Mouse (Mus musculus) granulocyte monocyte progenitor cell, adult 5-6 weeks (primary cell): Measurements from ENCODE around the gene Fpr-rs3. TPM values are rescaled to one million over a fixed set of nuclear protein-coding genes. Genes with fewer than 3 reads are reported as not detected.

Source experiments
- ATAC-seq: replicated peaks from 2 replicates; pipeline ENCODE4 v1.8.0; 2016; ENCODE audit warnings: mild to moderate bottlenecking, moderate TSS enrichment, inconsistent platforms; ENCODE audit not compliant: poor library complexity, severe bottlenecking
- total RNA-seq, 2 experiments: library from RNA; stranded (forward) in 1 of 2; stranded (reverse) in 1 of 2; fragments of 200-712, 200-1000 nt in 1 of 2; fragments of >200 nt in 1 of 2; fragmentation: Nextera tagmentation in 1 of 2; gene quantifications; 2 replicates each; pipeline ENCODE4 v1.2.3; 2014 to 2017

Fpr-rs3 gene
- not detected in 2 replicates for total RNA-seq (2014; fragmentation: Nextera tagmentation)
- not detected in 2 replicates for total RNA-seq (2017)

- ATAC-seq = no peak
Measured at GRCm38 (mm10) chr17:20624777-20625176, at the start of gene Fpr-rs3. Gene Fpr-rs3, minus strand, starts transcription at chr17:20624877.

DNA sequence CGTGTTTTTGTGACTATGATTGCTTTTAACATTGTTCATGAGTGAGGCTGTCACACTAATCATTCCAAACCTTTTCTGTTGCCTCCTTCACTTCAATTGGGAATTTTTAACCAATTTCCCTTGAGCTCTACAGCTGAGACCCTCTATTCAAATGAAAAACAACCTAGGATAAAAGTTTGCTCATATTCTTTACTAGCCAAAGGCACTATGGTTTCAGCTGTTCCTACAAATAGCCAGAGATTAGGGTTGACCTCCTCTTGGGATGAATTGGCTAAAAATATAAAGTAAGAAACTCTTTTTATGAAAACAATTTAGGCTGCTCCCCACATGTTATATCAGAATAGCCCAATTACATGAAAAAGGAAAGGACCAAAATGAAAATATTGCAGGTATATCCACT is 28.4 kb downstream of the Fpr-rs3 start, which contains the start of gene Vmn2r110:
Gene Vmn2r110 (minus strand): TSS at position 101 of the 400 bp plus-strand sequence.
- ATAC-seq = no peak

Other genes starting within 250 kb of the Fpr-rs3 start
- not detected in 2 replicates for gene Vmn1r224, start 210.7 kb downstream of the Fpr-rs3 start, total RNA-seq (2014; fragmentation: Nextera tagmentation)
- gene Vmn1r224, start 210.7 kb downstream of the Fpr-rs3 start, total RNA-seq (2017) = not detected in 2 replicates
- not detected in 2 replicates for gene Vmn2r108, start 143.5 kb downstream of the Fpr-rs3 start, total RNA-seq (2014; fragmentation: Nextera tagmentation)
- gene Vmn2r108, start 143.5 kb downstream of the Fpr-rs3 start, total RNA-seq (2017) = not detected in 2 replicates
- not detected in 2 replicates for gene Vmn1r225, start 126.7 kb downstream of the Fpr-rs3 start, total RNA-seq (2014; fragmentation: Nextera tagmentation)
- not detected in 2 replicates for gene Vmn1r225, start 126.7 kb downstream of the Fpr-rs3 start, total RNA-seq (2017)
- gene Vmn2r109, start 60.1 kb downstream of the Fpr-rs3 start, total RNA-seq (2014; fragmentation: Nextera tagmentation) = not detected in 2 replicates
- not detected in 2 replicates for gene Vmn2r109, start 60.1 kb downstream of the Fpr-rs3 start, total RNA-seq (2017)
- not detected in 2 replicates for gene Vmn2r110, start 28.5 kb downstream of the Fpr-rs3 start, total RNA-seq (2014; fragmentation: Nextera tagmentation)
- not detected in 2 replicates for gene Vmn2r110, start 28.5 kb downstream of the Fpr-rs3 start, total RNA-seq (2017)
- gene Vmn1r226, start 58.0 kb upstream of the Fpr-rs3 start, total RNA-seq (2014; fragmentation: Nextera tagmentation) = not detected in 2 replicates
- not detected in 2 replicates for gene Vmn1r226, start 58.0 kb upstream of the Fpr-rs3 start, total RNA-seq (2017)
- gene Vmn1r227, start 105.0 kb upstream of the Fpr-rs3 start, total RNA-seq (2014; fragmentation: Nextera tagmentation) = not detected in 2 replicates
- not detected in 2 replicates for gene Vmn1r227, start 105.0 kb upstream of the Fpr-rs3 start, total RNA-seq (2017)
- not detected in 2 replicates for gene Vmn1r228, start 161.3 kb upstream of the Fpr-rs3 start, total RNA-seq (2014; fragmentation: Nextera tagmentation)
- not detected in 2 replicates for gene Vmn1r228, start 161.3 kb upstream of the Fpr-rs3 start, total RNA-seq (2017)
- not detected in 2 replicates for gene Vmn1r229, start 186.7 kb upstream of the Fpr-rs3 start, total RNA-seq (2014; fragmentation: Nextera tagmentation)
- gene Vmn1r229, start 186.7 kb upstream of the Fpr-rs3 start, total RNA-seq (2017) = not detected in 2 replicates
- not detected in 2 replicates for gene Vmn1r230, start 215.6 kb upstream of the Fpr-rs3 start, total RNA-seq (2014; fragmentation: Nextera tagmentation)
- not detected in 2 replicates for gene Vmn1r230, start 215.6 kb upstream of the Fpr-rs3 start, total RNA-seq (2017)